Mouse (Mus musculus): Measurements from ENCODE around the gene Rhd. TPM values are rescaled to one million over a fixed set of nuclear protein-coding genes. Genes with fewer than 3 reads are reported as not detected.
"Not testable (repeated sequence)": the region's sequence is repeated elsewhere in the genome, so short reads cannot be mapped to it uniquely, and the experiment has no call there.

Rhd gene
- polyA plus RNA-seq, 1 experiment from 2014 or later, result 0.75 TPM

DNA sequence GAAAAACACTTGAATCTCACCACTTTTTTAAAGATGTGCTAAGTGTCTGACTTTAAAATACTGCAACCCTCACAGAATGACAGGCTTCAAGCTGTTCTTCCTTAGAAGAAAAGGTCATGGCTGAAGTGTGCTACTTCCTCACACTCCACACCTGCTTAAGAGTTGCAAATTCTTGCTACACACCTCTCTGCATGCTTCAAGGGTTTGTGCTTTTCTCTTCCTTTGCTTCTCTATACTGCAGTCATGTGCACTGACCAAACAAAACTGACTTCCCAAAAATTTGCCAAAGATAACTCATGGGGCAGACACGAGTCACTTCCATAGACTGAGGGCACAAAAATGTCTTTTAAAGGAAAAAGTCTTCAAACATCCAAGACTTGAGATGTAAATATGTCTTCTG is 26.1 kb upstream of the Rhd start:
- no peak for ATAC-seq (ENCODE audit: low FRiP score)
- DNase-seq (ENCODE audit: low spot score), result no peak

DNA sequence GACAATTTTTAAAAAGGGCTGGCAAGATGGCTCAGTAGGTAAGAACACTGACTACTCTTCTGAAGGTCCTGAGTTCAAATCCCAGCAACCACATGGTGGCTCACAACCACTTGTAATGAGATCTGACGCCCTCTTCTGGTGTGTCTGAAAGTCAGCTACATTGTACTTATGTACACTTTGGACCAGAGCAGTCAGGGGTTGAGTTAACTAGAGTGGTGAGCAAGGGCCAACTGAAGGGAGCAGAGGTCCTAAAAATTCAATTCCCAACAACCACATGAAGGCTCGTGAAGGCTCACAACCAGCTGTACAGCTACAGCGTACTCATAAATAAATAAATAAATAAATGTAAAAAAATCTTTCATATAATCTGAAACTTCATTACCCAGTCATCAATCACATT is 25.6 kb upstream of the Rhd start:
- ATAC-seq (ENCODE audit: low FRiP score); H3K4me2 ChIP-seq (replicated peaks); DNase-seq (ENCODE audit: low spot score); H3K9ac ChIP-seq; H3K4me1 ChIP-seq (replicated peaks; ENCODE audit: control insufficient read depth, insufficient read depth, low read length); H3K27ac ChIP-seq; H3K27me3 ChIP-seq (ENCODE audit: control insufficient read depth, insufficient read depth, low read length); H3K9me3 ChIP-seq (ENCODE audit: control insufficient read depth, low read length); H3K4me3 ChIP-seq (replicated peaks; ENCODE audit: low read length): not testable (repeated sequence)
- peaks cover 23% of the 10 kb centered on the region for H3K36me3 ChIP-seq (replicated peaks; ENCODE audit: control insufficient read depth, insufficient read depth)
- WGBS, result 86% methylated on average over 3 of the region's 3 CpGs

More for the DNA sequence above, 26.1 kb upstream of the Rhd start:
- Histone ChIP-seq H3K36me3 (replicated peaks; ENCODE audit: control insufficient read depth, insufficient read depth) (peaks cover 28% of the 10 kb centered on the region), H3K9ac (no peak overlapping the region), H3K27ac (no peak overlapping the region), H3K4me2 (replicated peaks) (no peak overlapping the region), H3K4me1 (replicated peaks; ENCODE audit: control insufficient read depth, insufficient read depth, low read length) (no peaks in the 10 kb centered on the region), H3K27me3 (ENCODE audit: control insufficient read depth, insufficient read depth, low read length) (no peaks in the 10 kb centered on the region), H3K9me3 (ENCODE audit: control insufficient read depth, low read length) (no peaks in the 10 kb centered on the region), H3K4me3 (replicated peaks; ENCODE audit: low read length) (no peak overlapping the region)
- 87% methylated on average over 1 of the region's 1 CpGs for WGBS

DNA sequence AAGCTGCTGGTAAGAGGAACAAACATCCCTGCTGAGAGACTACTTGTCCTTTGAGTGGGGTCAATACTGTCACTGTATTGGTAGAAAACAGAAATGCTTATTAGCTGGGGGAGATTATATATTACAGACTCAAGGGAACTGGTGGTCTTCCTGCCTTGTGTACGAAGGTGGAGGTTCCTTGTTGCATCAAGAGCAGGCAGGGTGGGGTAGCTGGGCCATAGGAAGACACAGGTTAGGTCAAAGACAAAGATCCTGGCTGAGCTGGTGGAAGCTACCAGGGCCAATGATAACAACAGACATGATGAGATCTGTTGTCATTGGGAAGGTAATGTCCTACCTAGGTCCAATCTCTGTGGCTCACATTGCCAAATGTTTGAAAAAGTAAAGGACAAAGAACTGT is 24.1 kb upstream of the Rhd start:
- DNase-seq (ENCODE audit: low spot score), result no peak
- no peak overlapping the region for H3K9ac ChIP-seq
- H3K9me3 ChIP-seq (ENCODE audit: control insufficient read depth, low read length), result no peaks in the 10 kb centered on the region
- no peaks in the 10 kb centered on the region for H3K4me1 ChIP-seq (replicated peaks; ENCODE audit: control insufficient read depth, insufficient read depth, low read length)
- no peak overlapping the region for H3K27ac ChIP-seq
- H3K4me3 ChIP-seq (replicated peaks; ENCODE audit: low read length), result no peak overlapping the region
- no peaks in the 10 kb centered on the region for H3K27me3 ChIP-seq (ENCODE audit: control insufficient read depth, insufficient read depth, low read length)
- ATAC-seq (ENCODE audit: low FRiP score), result no peak
- H3K4me2 ChIP-seq (replicated peaks), result no peak overlapping the region
- peaks cover 19% of the 10 kb centered on the region for H3K36me3 ChIP-seq (replicated peaks; ENCODE audit: control insufficient read depth, insufficient read depth)
- WGBS, result 72% methylated on average over 1 of the region's 1 CpGs

DNA sequence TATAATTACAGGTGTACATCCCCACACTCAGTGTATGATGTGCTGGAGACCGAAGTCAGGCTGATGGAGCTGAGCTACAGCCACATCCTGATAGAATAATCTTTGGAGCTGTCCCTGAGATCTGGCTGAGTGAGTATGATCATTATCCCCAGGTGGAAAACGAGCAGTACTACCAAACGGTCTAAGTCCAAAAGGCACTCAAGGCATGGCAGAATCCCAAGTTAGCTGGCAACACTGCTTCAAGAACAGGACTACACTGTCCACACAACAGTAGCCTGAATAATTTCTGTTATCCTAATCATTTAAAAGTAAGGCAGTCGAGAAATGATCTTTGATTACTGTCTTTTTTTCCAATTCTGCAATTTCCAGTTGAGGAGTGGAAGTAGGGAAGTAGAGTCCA is 20.8 kb upstream of the Rhd start:
- no peak overlapping the region for H3K4me3 ChIP-seq (replicated peaks; ENCODE audit: low read length)
- no peak overlapping the region for H3K9ac ChIP-seq
- H3K4me2 ChIP-seq (replicated peaks), result no peak overlapping the region
- no peak for DNase-seq (ENCODE audit: low spot score)
- H3K9me3 ChIP-seq (ENCODE audit: control insufficient read depth, low read length), result no peaks in the 10 kb centered on the region
- 0 out of 2 replicates have a peak, but pooled peaks cover 4% of the 10 kb centered on the region for H3K4me1 ChIP-seq (replicated peaks; ENCODE audit: control insufficient read depth, insufficient read depth, low read length)
- H3K27me3 ChIP-seq (ENCODE audit: control insufficient read depth, insufficient read depth, low read length), result no peaks in the 10 kb centered on the region
- H3K36me3 ChIP-seq (replicated peaks; ENCODE audit: control insufficient read depth, insufficient read depth), result no peaks in the 10 kb centered on the region
- WGBS, result 90% methylated on average over 4 of the region's 4 CpGs
- ATAC-seq (ENCODE audit: low FRiP score), result no peak
- H3K27ac ChIP-seq, result no peak overlapping the region

DNA sequence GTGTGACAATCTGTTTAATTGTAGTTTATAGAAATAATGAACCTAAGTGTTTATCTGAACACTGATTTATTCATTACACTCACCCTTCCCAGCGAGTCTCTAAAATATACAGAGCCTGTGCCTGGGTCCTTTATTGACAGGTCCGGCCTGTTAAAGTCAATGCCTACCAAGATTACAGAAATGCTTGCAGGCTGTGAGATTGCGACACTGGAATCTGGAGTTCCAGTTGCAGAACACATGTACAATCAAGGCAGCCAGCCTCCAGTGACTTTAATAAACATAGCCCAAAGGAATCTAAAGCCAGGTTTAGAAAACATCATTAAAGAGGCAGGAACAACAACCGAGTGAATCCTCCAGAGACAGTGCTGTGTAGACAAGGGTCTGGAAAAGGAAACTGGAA is 16.7 kb upstream of the Rhd start:
- Histone ChIP-seq H3K9me3 (ENCODE audit: control insufficient read depth, low read length) (no peaks in the 10 kb centered on the region), H3K27me3 (ENCODE audit: control insufficient read depth, insufficient read depth, low read length) (no peaks in the 10 kb centered on the region), H3K9ac (no peak overlapping the region), H3K27ac (no peak overlapping the region), H3K36me3 (replicated peaks; ENCODE audit: control insufficient read depth, insufficient read depth) (no peaks in the 10 kb centered on the region), H3K4me1 (replicated peaks; ENCODE audit: control insufficient read depth, insufficient read depth, low read length) (peaks cover 26% of the 10 kb centered on the region), H3K4me2 (replicated peaks) (no peak overlapping the region), H3K4me3 (replicated peaks; ENCODE audit: low read length) (no peak overlapping the region)
- 76% methylated on average over 4 of the region's 4 CpGs for whole genome bisulfite sequencing
- no peak for ATAC-seq (ENCODE audit: low FRiP score)
- no peak for DNase-seq (ENCODE audit: low spot score)

DNA sequence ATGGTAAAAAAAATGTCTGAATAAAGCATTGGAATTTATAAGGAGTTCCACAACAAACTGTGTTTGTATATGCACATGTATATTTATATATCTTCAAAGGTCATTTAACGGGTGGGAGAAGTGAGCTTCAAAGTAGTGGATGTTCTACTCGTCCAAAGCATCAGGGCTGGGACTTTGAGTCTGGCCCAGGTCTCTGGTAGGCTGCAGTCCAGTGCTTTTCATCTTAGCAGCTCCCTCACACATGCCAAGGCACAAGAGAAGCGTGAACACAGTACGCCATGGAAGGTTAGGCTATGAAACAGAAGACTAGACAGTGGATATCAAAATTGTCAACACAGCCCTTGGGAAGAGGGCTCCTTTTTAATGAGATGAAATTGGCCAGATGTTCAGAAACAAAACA is 13.8 kb upstream of the Rhd start:
- Histone ChIP-seq H3K36me3 (replicated peaks; ENCODE audit: control insufficient read depth, insufficient read depth) (no peaks in the 10 kb centered on the region), H3K27ac (no peak overlapping the region), H3K4me2 (replicated peaks) (peak overlapping the region; percentile 76), H3K4me3 (replicated peaks; ENCODE audit: low read length) (peak overlapping the region; percentile 83; the same call in 1 of the 2 replicates), H3K27me3 (ENCODE audit: control insufficient read depth, insufficient read depth, low read length) (no peaks in the 10 kb centered on the region), H3K9ac (peak overlapping the region; percentile 6; the same call in 1 of the 2 replicates), H3K9me3 (ENCODE audit: control insufficient read depth, low read length) (no peaks in the 10 kb centered on the region), H3K4me1 (replicated peaks; ENCODE audit: control insufficient read depth, insufficient read depth, low read length) (peaks cover 26% of the 10 kb centered on the region)
- WGBS, result 71% methylated on average over 4 of the region's 4 CpGs
- ATAC-seq (ENCODE audit: low FRiP score) (no peak), DNase-seq (ENCODE audit: low spot score) (no peak)

DNA sequence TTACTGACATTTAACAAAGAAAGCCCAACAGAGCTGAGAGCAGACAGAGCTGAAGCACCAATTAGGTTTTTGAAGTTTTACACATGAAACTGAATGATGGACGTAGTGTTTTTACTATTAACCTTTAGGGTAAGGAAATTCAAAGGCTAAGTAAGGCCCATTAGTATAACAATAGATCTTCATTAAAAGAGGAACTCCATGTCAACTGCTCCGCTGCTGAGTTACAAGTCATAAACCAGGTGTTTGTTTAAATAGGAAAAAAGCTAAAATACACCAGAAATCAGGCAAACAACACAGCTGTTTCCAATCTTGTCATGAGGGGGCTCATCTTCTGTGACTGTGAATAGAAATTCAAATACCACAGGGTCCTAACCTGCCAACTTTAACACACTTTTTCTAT is 13.1 kb upstream of the Rhd start:
- peak overlapping the region; percentile 83 for H3K4me3 ChIP-seq (replicated peaks; ENCODE audit: low read length)
- H3K9ac ChIP-seq, result peak overlapping the region; percentile 94; the same call in 1 of the 2 replicates
- ATAC-seq (ENCODE audit: low FRiP score) (no peak), DNase-seq (ENCODE audit: low spot score) (no peak)
- no peaks in the 10 kb centered on the region for H3K36me3 ChIP-seq (replicated peaks; ENCODE audit: control insufficient read depth, insufficient read depth)
- peaks cover 26% of the 10 kb centered on the region for H3K4me1 ChIP-seq (replicated peaks; ENCODE audit: control insufficient read depth, insufficient read depth, low read length)
- H3K27ac ChIP-seq, result no peak overlapping the region
- WGBS, result 39% methylated on average over 2 of the region's 2 CpGs
- H3K27me3 ChIP-seq (ENCODE audit: control insufficient read depth, insufficient read depth, low read length), result 0 out of 2 replicates have a peak, but pooled peaks cover 3% of the 10 kb centered on the region
- peak overlapping the region; percentile 76 for H3K4me2 ChIP-seq (replicated peaks)
- no peaks in the 10 kb centered on the region for H3K9me3 ChIP-seq (ENCODE audit: control insufficient read depth, low read length)

DNA sequence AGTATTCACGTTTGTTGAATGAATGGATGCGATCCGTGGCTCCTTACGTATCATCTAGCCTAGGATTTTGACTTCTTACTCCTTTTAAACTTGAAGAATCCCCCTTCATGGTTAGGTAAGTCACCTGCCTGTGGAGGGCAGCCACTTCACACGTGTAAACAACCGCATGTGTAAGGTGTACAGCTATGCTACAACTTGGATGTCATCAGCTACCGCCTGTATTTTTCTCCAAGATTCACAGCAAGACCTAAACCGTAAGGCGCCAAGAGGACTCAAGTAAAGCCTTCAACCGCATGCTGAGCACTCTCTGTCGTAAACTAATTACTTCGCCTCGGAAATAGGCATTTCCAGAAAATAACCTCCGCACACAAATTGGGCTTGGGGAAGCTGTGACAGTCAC is 12.5 kb upstream of the Rhd start:
- H3K9ac ChIP-seq, result peak overlapping the region; percentile 94
- peak overlapping the region; percentile 76 for H3K4me2 ChIP-seq (replicated peaks)
- 9% methylated on average over 14 of the region's 14 CpGs for WGBS
- no peaks in the 10 kb centered on the region for H3K36me3 ChIP-seq (replicated peaks; ENCODE audit: control insufficient read depth, insufficient read depth)
- no peaks in the 10 kb centered on the region for H3K9me3 ChIP-seq (ENCODE audit: control insufficient read depth, low read length)
- ATAC-seq (ENCODE audit: low FRiP score) (no peak), DNase-seq (ENCODE audit: low spot score) (peak; percentile 36)
- peaks cover 26% of the 10 kb centered on the region for H3K4me1 ChIP-seq (replicated peaks; ENCODE audit: control insufficient read depth, insufficient read depth, low read length)
- H3K27ac ChIP-seq, result no peak overlapping the region
- H3K27me3 ChIP-seq (ENCODE audit: control insufficient read depth, insufficient read depth, low read length), result 0 out of 2 replicates have a peak, but pooled peaks cover 3% of the 10 kb centered on the region
- H3K4me3 ChIP-seq (replicated peaks; ENCODE audit: low read length), result peak overlapping the region; percentile 83

DNA sequence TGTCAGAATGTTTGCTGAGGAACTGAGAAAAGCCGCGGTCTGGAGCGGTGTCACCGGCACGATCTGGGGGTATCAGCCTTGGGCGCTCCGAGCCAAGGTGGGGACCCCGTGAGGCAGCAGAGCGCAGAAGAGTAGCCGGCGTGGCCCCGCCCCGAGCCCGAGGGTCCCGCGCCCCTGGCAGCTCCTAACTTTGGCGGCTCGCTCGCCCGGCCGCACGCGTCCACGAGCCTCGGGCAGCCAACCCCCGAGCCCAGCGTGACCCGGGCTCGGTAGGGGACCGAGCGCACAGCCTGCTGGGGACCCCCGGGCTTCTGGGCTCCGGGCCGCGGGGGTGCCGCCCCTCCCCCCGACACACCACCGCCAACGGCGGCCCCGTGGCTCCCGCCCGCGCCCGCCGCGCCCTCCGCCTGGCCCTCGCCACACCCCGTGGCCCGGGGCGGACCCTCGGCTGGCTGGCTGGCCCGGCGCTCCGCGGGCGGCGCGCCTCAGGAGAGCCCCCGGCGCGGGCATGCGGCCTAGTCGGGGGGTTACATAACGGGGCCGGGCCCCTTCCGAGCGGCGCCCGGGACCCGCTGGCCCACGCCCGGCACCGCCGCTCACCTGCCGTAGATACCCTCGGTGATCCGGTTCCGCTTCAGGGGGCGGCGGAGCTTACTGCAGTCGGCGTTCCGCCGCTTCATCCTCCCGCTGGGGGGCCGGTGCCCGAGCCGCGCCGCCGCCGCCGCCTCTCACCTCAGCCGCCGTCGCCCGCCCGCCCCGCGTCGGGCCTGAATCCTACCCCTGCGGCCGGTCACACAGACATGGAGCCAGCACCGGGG is 11.7 kb upstream of the Rhd start:
- peak overlapping the region; percentile 83 for H3K4me3 ChIP-seq (replicated peaks; ENCODE audit: low read length)
- peak overlapping the region; percentile 94 for H3K9ac ChIP-seq
- H3K27ac ChIP-seq, result peak overlapping the region; percentile 100
- peak; percentile 6; the same call in 1 of the 2 replicates for ATAC-seq (ENCODE audit: low FRiP score)
- 0 out of 2 replicates have a peak, but pooled peaks cover 3% of the 10 kb centered on the region for H3K27me3 ChIP-seq (ENCODE audit: control insufficient read depth, insufficient read depth, low read length)
- no peak for DNase-seq (ENCODE audit: low spot score)
- H3K9me3 ChIP-seq (ENCODE audit: control insufficient read depth, low read length), result no peaks in the 10 kb centered on the region
- under 1% methylated on average over 68 of the region's 106 CpGs for WGBS
- H3K4me1 ChIP-seq (replicated peaks; ENCODE audit: control insufficient read depth, insufficient read depth, low read length), result peaks cover 26% of the 10 kb centered on the region
- peak overlapping the region; percentile 76 for H3K4me2 ChIP-seq (replicated peaks)
- no peaks in the 10 kb centered on the region for H3K36me3 ChIP-seq (replicated peaks; ENCODE audit: control insufficient read depth, insufficient read depth)
